Mouse (Mus musculus) adipocyte (in vitro differentiated cells): ENCODE results near the gene Pam.

Experiments used
- DNase-seq: peaks from one replicate; pipeline ENCODE4 v3.0.0-alpha.2; 2016; ENCODE audit warnings: low spot score

Gene Pam

DNA sequence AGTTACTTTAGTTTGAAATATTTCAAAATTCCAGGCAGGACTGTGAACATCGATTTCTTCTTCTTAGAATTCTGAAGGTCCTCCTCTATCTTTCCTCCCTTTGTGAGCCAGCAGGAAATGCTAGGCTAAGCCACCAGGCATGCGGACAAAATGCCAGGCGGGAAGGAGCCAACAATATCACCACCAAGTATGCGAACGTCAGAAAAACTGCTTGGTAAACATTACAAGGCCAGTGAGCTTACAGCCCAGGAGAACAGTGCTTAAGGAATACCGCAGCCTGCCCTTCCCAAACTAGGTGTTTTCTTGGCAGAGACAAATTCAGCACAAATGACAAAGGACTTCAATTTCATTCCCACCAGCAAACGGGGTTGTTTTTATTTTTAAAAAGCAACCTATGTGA lies 15.8 kb downstream of the Pam start:
- no peak for DNase-seq

DNA sequence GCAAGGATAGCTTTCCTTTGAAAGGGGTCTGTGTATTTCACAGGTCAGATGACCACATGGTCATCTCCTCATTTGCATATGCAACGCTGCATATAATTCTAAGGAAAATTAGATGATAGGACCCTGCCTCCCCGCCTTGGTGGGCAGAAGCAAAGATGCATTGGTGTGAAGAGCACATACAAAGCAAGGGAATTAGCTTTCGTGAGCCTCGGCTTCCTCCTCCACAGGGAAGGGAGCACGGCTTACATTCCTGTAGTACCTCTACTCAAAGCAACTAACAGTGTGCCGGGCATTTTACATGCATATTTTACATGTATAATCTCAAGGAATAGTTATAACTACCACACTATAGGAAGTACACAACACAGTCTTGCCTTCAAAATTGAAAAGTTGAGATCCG lies 16.7 kb downstream of the Pam start:
- no peak for DNase-seq

DNA sequence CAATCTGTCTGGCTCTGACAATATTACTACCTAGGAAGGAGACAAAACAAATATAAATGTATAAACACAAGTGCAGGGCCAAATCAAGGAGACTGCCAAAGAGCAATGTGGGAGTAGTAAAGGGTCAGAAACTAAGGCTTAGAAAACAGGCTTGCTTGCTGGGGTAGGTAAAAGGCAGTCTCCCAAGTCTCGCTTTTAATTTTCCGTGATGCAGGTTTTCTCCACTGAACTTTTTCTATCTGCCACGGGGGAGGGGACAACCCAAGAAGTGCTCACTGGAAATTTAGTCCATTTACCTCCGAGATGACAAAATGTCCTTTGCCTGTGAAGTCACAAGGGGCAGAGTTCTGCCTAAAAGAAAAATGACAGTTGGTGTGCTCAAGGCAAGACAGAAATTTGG lies 21.6 kb downstream of the Pam start:
- peak; percentile 14 for DNase-seq

DNA sequence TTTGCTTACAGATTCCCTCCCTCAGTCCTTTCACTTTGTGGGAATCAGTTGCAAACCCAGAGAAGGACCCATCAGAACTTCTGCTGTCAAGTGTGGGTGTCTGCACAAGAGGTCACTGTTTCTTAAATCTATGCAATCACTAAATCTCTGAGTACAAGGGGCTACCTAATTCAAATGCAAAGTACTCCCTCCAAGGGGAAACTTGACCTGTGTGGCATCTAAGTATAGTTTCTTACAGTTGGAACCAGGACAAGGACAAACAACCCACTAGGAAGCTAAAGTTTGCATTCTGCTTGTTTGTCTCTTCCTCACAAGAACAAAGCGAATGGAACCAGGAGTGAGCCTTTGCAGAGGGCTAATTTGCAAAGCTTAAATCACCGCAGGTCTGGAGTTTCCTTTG lies 22.3 kb downstream of the Pam start:
- DNase-seq, result no peak

DNA sequence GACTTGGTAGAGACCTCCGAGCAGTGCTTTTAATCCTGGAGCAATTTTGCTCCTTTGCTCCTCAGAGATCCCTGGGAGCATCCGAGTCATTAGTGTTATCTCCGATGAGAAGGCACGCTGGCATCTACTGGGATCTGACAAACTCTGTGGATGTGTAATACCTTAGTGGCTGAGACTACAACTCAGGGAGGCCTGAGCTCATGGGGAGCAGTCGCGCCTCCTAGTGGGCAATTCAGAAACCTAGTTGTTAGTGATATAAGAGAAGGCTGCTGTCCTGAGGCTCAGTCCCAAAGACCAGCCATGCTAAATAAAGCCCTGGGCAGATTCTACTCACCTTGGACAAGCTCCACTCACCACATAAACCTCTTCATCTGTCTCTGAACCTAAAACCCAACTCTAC lies 23.4 kb downstream of the Pam start:
- no peak for DNase-seq

DNA sequence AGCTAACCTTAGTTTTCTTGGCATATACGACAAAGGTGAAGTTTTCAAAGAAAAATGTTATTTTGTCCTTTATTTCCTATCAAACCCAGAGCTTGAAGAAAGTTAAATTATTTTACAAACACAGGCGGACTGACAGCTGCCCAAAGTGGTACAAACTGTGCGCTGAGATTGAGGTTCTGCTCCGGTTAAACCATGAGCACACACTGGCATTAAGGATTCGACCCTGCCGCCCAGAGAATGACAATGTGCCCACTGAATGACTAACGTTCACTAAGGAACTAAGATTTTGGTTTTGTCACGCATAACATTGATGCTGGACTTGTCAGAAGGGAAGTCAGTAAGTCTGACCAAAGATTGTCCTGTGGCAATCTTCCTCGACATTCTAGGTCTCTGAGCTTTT lies 24.0 kb downstream of the Pam start:
- DNase-seq, result no peak

DNA sequence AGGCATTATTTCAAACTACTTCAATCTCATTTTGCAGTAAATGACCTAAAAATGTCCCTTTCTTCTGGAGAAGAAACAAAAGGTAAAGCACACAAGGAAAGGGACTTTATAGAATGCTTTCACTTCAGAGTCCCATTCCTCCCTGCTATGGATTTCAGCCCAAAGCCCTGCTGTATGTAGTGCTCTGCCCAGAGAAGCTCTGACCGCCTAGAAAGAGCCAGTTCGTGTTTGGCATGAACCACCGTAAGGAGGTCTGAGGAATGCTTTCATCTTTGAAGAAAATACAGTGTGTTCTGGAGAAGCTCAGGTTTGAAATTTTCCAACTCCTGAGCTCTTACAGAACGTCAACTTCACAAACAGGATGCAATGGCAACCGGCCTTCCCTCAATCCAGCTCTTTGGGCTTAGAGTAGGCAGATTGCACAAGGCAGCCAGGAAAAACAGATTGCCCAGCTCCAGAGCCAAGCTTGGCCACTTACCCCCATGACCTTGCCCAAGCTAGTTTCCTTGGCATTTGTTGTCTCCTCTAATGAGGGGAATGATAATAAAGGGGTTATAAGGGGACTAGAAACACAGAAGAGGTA lies 24.6 kb downstream of the Pam start:
- peak; percentile 70 for DNase-seq

DNA sequence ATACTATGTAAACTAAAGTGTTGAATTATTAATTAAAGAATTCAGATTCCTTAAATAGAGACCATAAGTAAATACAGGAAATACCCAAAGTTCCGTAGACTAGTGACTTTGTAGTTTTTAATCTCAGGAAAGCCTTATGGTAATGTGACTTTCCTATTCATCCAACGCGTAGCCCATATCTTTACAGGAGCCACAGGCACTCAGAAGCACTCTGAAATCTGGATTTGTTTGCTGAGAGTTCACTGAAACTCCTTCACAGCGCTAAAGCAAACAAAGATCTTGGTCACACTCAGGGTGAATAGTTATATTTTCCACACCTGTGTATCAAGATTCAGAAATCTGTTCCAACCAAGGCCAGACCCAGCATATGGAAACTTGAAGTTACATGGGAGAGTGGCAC lies 27.3 kb downstream of the Pam start:
- DNase-seq, result no peak

DNA sequence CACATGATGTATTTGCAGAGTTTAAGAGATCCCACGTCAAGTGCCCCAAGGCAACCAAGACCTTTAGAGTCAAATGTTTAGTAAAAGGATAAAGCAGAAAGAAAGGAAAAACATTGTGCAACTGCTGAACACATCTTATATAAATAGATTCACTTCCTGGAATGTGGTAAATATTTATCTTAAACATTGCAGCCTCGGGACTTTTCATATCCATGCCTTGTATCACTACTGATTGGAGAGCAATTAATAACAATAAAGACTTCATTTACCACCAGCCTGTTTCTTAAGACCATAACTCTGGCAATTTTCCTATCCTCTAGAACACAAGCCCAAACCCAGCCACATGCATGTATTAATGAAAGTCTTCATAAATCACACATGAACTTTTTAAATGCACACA lies 33.4 kb downstream of the Pam start:
- no peak for DNase-seq

DNA sequence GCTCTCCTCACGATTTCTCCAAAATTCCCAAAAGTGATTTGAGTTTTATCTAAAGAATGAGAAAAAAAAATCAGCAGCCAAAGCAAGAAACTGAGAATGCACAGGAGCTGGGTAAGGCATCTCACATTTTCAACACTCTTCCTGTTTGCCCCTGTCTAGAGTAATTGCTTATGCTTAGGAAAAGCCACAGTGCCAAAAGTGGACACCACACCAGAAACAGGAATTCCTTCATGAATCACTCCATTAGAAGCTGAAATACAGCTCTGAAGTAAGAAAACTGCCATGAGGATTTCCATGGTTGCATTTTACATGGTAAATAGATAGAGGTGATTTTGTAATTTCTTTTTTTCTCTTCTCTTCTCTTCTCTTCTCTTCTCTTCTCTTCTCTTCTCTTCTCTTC lies 36.0 kb downstream of the Pam start:
- no peak for DNase-seq

DNA sequence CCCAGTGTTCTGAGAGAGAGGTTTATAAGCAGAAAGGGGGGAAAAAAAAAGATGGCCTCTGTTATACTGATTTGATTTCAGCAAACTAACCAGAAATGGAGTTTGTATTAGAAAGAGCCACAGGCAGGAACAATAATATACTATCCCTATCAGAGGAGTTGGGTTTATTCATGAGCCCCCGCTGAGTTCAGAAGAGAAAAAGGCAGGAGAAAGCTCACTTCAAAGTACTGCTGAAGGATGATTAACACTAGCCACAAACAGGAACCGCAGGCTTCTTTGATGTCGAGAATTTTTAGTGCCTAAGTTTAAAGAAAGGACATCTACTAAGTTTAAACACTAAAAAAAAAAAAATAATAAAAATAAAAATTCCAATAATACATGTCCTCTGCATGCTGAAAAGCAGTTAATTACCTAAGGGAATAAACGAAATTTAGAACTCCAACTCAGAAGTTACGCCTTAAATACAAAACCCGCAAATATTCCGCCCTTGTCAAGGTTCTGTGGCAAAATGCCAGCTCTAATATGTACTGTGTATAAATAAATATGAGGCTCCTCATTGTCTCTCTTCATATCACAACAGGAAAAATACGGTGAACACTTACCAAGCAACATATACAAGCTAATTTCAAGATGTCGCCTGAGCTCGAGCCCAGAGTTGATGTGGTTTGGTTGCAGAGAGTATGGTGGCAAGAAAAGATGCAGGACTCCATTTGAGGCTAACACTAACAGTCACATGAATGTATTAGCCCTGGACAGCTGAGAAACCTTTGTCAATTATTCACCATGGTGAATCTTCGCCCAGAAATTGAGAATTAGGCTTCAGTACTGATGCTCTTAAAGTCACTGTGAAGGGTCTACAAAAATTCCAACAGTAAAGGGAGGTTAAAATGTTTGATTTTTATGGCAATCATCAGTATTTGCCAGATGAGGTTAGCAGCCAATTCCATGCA lies 38.2 kb downstream of the Pam start:
- no peak for DNase-seq

DNA sequence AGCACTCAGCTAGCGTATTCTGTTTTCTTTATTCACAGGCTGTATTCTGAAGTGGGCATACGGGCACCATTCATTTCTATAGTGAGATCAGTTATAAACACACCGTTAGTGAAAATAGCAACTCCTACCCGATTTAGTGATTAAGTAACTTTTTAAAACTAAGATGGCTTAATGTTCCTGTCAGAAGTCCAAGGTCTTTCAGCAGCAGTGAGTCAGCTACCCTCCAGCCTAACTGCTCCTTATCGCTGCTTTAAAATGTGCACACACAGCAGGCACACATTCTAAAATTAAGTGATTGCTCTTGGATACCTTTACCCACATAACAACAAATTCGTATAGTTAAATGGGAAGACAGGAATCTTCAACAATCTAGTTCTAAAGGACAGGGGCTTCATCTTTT lies 39.2 kb downstream of the Pam start:
- DNase-seq, result peak; percentile 72

DNA sequence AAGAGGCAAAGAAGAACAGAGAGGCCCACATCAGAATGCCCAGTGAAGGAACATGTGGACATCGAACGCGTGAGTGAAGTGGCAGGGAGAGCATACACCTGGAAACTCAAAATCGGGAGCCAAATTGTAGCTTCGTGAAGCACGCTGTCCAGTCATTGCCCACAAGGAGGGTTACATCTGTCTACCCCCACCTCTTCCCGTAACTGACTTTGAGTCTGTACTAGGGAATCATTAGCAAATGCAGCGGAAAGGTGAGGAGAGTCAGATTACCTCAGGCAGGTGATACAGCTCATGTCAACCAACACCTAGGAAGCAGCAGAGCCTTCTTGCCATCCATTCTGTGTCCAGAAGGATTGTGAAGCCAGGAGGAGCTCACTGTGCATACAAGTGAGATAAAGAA lies 39.9 kb downstream of the Pam start:
- DNase-seq, result no peak

DNA sequence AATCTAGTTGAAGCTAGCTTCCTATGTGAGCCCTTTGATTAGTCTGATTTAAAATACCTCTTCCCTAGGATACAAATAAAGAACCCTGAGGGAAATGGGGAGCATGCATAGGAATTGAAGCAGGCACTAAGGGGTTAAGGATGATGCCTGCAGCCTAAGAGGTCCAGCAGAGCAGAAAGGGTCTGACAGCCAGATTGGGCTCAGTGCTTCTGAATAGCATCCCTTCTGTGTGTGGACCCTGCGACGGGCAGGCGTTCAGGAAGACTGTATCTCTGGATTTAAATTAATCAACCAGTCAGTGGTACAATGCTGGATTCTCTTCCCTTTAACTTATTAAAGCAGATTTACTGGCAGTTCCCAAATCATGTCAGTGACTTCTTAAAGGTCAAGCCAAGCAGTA lies 41.5 kb downstream of the Pam start:
- no peak for DNase-seq

DNA sequence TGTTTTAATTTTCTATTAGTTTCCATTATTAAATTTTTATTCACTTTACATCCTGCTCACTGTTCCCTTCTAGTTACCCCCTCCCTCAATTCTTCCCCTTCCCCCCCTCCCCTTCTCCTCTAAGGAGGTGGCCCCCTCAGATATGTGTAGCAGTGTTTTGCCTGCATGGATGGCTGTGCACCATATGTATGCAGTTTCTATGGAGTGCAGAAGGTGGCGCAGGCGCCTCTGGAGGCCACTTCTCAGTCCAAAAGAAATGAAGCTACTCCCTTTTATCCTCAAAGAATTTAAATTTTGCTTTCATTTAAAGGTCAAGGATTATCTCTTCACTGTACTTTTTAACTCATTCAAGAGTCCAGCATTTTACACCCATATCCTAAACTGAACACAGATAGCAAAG lies 42.0 kb downstream of the Pam start:
- no peak for DNase-seq

DNA sequence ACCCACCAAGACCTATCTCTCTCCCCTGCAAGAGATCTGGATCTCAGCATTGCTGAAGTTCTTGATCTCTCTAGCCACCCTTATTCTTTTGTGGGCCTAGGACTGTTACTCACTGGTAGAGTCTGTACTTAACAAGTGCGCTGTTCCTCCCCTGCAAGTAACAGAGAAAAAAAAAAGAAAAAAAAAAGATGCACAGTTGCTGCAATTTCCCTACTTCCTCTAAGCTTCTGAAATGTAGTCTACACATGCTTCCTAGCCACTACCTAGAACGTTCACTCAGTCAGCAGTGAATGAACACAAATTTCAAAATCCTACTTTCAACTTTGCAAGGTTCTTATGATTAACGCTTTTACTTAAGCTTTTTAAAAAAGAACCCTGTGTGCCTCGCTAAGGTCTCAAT lies 42.7 kb downstream of the Pam start:
- DNase-seq, result no peak

DNA sequence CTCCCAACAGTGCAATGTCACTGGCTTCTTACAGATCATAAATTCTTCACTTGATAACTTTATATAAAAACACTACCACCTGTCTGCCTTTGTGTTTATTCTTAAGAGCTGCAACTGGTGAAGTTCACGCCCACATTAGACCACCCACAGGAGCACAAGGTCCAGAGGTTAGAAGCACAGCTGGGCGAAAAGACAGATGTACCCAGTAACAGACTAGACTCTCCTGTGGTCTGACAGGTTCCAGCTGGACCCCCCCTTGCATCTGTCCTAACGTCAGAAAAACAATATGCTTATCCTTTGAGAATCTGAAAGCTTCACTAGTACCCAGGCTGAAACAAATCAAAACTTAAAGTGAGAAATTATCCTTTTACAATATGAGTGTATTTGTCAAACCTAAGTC lies 44.4 kb downstream of the Pam start:
- DNase-seq, result no peak

DNA sequence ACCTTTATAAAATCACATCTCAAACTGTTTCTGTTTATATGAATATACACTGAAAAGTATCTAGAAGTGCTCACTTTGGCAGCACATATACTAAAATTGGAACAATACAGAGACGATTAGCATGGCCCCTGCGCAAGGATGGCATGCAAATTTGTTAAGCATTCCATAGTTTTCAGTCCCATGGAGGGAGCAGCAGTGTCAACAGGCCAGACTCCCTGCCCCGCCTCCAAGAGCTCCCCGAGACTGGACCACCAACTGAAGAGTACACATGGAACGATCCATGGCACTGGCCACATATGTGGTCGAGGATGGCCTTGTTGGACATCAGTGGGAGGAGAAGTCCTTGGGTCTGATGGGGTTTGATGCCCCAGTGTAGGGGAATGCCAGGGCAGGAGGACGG lies 45.7 kb downstream of the Pam start:
- DNase-seq, result no peak

DNA sequence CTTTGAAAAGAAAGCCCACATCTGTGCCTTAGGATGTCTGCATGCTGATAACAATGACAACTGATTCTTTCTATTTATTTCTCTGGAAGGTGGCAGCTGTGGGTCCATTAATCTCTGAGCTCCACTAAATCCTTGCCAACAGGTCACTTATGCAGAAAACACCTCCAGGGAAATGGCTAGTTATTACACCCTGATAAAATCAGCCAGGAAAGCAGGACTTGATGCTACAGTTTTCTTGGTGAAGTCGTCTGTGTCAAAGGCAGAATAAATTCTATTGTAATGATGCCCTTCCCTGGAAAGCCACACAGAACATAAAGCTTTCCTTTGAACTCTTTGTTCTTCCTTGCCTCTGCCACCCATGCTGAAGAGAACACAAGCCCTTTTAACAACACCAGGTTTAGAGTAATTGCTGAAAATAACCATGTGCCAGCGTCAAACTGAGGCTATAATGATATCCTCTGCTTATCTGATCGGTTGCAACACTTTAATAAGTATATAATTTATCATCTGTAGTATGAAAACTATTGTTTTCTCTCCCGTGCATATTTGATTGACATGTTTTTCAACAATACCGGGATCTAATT lies 47.1 kb downstream of the Pam start:
- DNase-seq, result no peak

DNA sequence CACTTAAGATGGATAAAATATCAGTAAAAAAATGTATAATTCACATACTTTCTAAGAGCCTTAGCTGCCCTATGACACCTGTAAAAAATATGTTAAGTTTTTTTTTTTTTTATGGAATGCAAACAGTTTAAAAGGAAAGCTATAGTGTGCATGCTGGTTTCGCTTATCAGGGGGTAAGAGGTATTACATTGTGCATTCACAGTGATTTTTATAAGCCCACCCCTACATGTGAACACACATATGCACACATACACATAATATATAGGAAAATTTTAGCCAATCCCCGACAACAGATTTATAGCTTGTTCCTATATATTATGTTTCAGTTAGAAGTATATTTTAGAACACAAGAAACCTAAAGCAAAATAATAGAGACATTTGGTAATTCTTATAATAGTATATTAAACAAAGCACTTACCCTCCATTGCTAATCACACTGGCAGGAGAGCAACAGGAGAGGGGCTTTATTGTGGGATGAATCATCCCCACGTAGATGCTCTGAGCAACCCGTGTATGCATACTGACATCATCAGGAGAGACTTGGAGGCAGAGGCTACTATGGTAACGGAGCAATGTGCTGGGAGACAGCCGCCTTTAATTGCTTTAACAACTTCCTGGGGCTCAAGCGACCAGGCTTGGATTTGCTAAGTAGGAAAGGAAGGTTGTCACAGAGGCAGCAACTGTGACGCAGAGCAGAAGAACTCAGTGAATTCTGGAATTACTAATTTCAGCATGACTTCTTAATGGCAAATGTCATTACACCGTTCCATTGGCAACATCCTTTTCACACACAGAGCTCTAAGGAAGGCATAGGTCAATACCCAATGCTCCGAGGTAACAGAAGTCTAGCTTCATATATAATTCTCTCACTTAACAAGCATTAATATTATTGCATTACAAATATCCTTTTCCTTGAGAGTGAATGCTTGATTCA lies 47.9 kb downstream of the Pam start:
- no peak for DNase-seq

DNA sequence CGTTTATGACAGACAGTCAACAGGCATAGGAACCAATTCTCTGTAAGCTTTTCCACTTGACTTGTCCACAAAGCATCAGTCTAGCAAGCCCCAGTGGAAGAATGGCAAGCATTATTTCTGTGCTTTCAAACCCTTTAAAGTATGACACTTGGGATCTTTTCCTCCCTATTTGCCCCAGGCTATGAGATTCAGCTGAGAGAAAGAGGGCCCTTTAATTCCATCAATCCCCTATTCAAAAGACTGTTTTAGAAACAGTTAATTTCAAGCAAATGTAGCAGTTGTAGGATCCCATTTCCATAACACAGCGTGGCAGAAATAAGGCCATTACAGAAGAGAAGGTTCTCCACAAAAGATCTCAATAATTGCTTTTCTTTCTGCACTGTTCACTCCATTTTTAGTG lies 53.0 kb downstream of the Pam start:
- DNase-seq, result no peak

DNA sequence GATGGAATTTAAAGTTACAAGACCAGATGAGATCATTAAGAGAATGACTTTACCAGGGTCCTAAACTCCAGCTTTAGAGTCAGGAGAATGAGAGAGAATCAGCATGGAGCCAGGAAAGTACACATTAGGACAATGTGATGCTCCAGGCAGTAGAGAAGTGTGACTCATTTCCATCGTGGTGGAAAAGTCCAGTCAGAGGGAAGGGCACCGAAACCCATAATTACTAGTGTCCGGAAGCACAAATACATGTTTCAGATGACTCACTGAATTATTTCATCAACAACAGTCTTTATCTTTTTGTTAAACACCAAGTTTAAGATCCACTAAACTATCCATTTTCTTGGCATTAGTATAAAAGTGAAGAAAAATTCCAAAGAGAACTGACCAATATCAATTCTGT lies 57.2 kb downstream of the Pam start:
- DNase-seq, result no peak
